Mouse (Mus musculus) liver, embryonic 11.5 days (tissue): ENCODE measurements around the gene Musk. TPM values are rescaled to one million over a fixed set of nuclear protein-coding genes. Genes with fewer than 3 reads are reported as not detected.

Experiments used
- ATAC-seq: fragments of 200-750 bp; cut with Nextera tagmentation; replicated peaks from 2 replicates; pipeline ENCODE4 v1.8.0; 2017; ENCODE audit warnings: moderate number of reproducible peaks, mild to moderate bottlenecking, moderate TSS enrichment, moderate library complexity; ENCODE audit not compliant: low FRiP score
- DNase-seq: peaks from one replicate; pipeline ENCODE4 v3.0.0-alpha.2; 2017; ENCODE audit warnings: low spot score
- H3K27ac ChIP-seq: fragments of 300-500 bp; sonication (generic); 2 replicates; pipeline ENCODE4 v1.5.1; 2014; ENCODE audit warnings: mild to moderate bottlenecking, low read depth, low read length, control low read depth
- H3K27me3 ChIP-seq: fragments of 300-500 bp; sonication (generic); replicated peaks from 2 replicates; pipeline ENCODE4 v1.6.1; 2014; ENCODE audit warnings: low read length, mixed read lengths; ENCODE audit not compliant: control insufficient read depth, insufficient read depth
- H3K36me3 ChIP-seq: fragments of 300-500 bp; sonication (generic); 2 replicates; pipeline ENCODE4 v1.6.1; 2014; ENCODE audit warnings: mild to moderate bottlenecking, low read length, moderate library complexity, mixed read lengths; ENCODE audit not compliant: control insufficient read depth, insufficient read depth
- H3K4me1 ChIP-seq: fragments of 300-500 bp; sonication (generic); replicated peaks from 2 replicates; pipeline ENCODE4 v1.6.1; 2014; ENCODE audit warnings: low read length, mixed read lengths; ENCODE audit not compliant: control insufficient read depth, insufficient read depth
- H3K4me2 ChIP-seq: fragments of 300-500 bp; sonication (generic); 2 replicates; pipeline ENCODE4 v1.6.1; 2014; ENCODE audit warnings: mild to moderate bottlenecking, control low read depth, moderate library complexity
- H3K4me3 ChIP-seq: fragments of 300-500 bp; sonication (generic); 2 replicates; pipeline ENCODE4 v1.5.1; 2014; ENCODE audit warnings: low read depth, low read length, control low read depth
- H3K9ac ChIP-seq: fragments of 300-500 bp; sonication (generic); 2 replicates; pipeline ENCODE4 v1.6.1; 2014; ENCODE audit warnings: low read depth, low read length, control low read depth
- H3K9me3 ChIP-seq: fragments of 300-500 bp; sonication (generic); 2 replicates; pipeline ENCODE4 v1.6.1; 2016; ENCODE audit warnings: low read length, inconsistent platforms, mixed read lengths; ENCODE audit not compliant: control insufficient read depth
- WGBS: fragments of 180-500 bp; shearing (Covaris S2); extraction: QIAGEN DNeasy Blood & Tissue Kit; methylation state at CpG from one replicate; pipeline ENCODE4 v1.1.7; 2014; 5-methylcytosine and 5-hydroxymethylcytosine counted together
- polyA plus RNA-seq: library from polyadenylated mRNA; unstranded; fragments of >200 nt; fragmentation: Nextera tagmentation; extraction: Ambion mirVana; gene quantifications from 2 replicates; pipeline ENCODE4 v1.2.1, GENCODE M21; 2014

Musk gene
- polyA plus RNA-seq, 1 experiment from 2014 or later, result not detected

- DNase-seq, result no peak
- H3K36me3 ChIP-seq, result no peaks in the 10 kb centered on the region
- WGBS, result 87% methylated on average over 3 of the region's 3 CpGs
Measured at GRCm38 (mm10) chr4:58415537-58415936, 129.8 kb downstream of the Musk start.

GRCm38 (mm10) chr4:58417319-58417718 lies 131.6 kb downstream of the Musk start:
- no peaks in the 10 kb centered on the region; the same call in 1 of the 2 replicates for H3K4me1 ChIP-seq
- DNase-seq (no peak), ATAC-seq (no peak)
- no peaks in the 10 kb centered on the region for H3K9me3 ChIP-seq
- H3K36me3 ChIP-seq, result no peaks in the 10 kb centered on the region
- H3K27me3 ChIP-seq, result no peaks in the 10 kb centered on the region
- H3K27ac ChIP-seq, result no peak overlapping the region
- no peak overlapping the region for H3K9ac ChIP-seq
- no peak overlapping the region for H3K4me2 ChIP-seq
- 73% methylated on average over 4 of the region's 4 CpGs for WGBS
- no peak overlapping the region for H3K4me3 ChIP-seq

More at GRCm38 (mm10) chr4:58415537-58415936, 129.8 kb downstream of the Musk start:
- Histone ChIP-seq H3K4me3 (no peak overlapping the region), H3K27ac (no peak overlapping the region), H3K9ac (no peak overlapping the region), H3K4me1 (no peaks in the 10 kb centered on the region; the same call in 1 of the 2 replicates), H3K4me2 (no peak overlapping the region), H3K9me3 (no peaks in the 10 kb centered on the region), H3K27me3 (no peaks in the 10 kb centered on the region)
- ATAC-seq, result no peak

GRCm38 (mm10) chr4:58419225-58419624 lies 133.5 kb downstream of the Musk start:
- Histone ChIP-seq H3K9me3 (no peaks in the 10 kb centered on the region), H3K27ac (no peak overlapping the region), H3K4me3 (no peak overlapping the region), H3K4me1 (no peaks in the 10 kb centered on the region; the same call in 1 of the 2 replicates), H3K36me3 (no peaks in the 10 kb centered on the region), H3K9ac (no peak overlapping the region), H3K27me3 (no peaks in the 10 kb centered on the region), H3K4me2 (no peak overlapping the region)
- 25% methylated on average over 5 of the region's 5 CpGs for WGBS
- DNase-seq, result no peak
- ATAC-seq, result no peak

- ATAC-seq (no peak), DNase-seq (no peak)
- Histone ChIP-seq H3K4me3 (no peak overlapping the region), H3K4me1 (no peaks in the 10 kb centered on the region; the same call in 1 of the 2 replicates), H3K9ac (no peak overlapping the region), H3K9me3 (no peaks in the 10 kb centered on the region), H3K27me3 (no peaks in the 10 kb centered on the region), H3K36me3 (no peaks in the 10 kb centered on the region), H3K4me2 (0 out of 2 replicates have a peak overlapping the region, but pooled peaks have one; percentile 14), H3K27ac (no peak overlapping the region)
- WGBS, result 32% methylated on average over 9 of the region's 9 CpGs
Measured at GRCm38 (mm10) chr4:58423276-58423930, 137.6 kb downstream of the Musk start.

Other genes with a start within 250 kb of the Musk start
- 1.3 and 1.6 TPM in 2 replicates for gene Svep1, start 79.1 kb upstream of the Musk start, polyA plus RNA-seq